Mouse (Mus musculus): Measurements from ENCODE around the gene Rmnd5b. TPM values are rescaled to one million over a fixed set of nuclear protein-coding genes. Genes with fewer than 3 reads are reported as not detected.

Gene Rmnd5b
- total RNA-seq, 2 experiments from 2014 or later, result 58.0 to 58.9 TPM

DNA sequence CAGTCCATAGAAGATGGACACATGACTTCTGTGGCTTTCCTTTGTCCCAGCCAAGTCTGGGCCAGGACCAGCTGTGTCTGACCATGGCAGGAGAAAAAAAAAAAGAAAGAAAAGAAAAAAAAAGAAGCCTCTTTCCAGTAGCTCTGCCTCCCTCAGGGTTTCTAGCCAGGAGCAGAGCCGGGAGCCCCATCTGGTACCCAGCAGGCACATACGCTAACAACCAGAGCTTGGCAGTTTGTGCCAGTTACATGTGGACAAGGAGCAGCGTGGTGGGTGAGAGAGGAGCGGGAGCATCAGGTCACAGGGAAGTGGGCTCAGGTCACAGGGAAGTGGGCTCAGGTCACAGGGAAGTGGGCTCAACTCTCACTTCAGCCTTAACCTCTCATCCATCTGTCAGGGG is 59.2 kb downstream of the Rmnd5b start:
- intact Hi-C loops (cut with DNase I), result no loop called here
- no peak for DNase-seq (ENCODE audit: low spot score in 2 of 2)

Other genes starting within 250 kb of the Rmnd5b start
- 1 to 10 TPM; 6.7 to 9.4 TPM for gene Phykpl, start 51.1 kb downstream of the Rmnd5b start, total RNA-seq (2021)
- 100 to 1,000 TPM; 121 to 126 TPM for gene Hnrnpab, start 29.0 kb downstream of the Rmnd5b start, total RNA-seq (2021)
- gene Nhp2, start 16.2 kb downstream of the Rmnd5b start, total RNA-seq (2021), result 10 to 100 TPM; 44.7 to 52.4 TPM
- gene N4bp3, start 14.9 kb upstream of the Rmnd5b start, total RNA-seq (2021), result 10 to 100 TPM; 11.8 to 15.0 TPM
- gene D930048N14Rik, start 15.1 kb upstream of the Rmnd5b start, total RNA-seq (2021), result 1 to 10 TPM in 1 of 2 experiments, under 1 TPM in 1; 0.81 to 1.6 TPM
- 10 to 100 TPM; 32.2 to 33.8 TPM for gene 0610009B22Rik, start 53.0 kb upstream of the Rmnd5b start, total RNA-seq (2021)
- gene Sec24a, start 127.7 kb upstream of the Rmnd5b start, total RNA-seq (2021), result 10 to 100 TPM; 16.7 to 19.4 TPM
- 10 to 100 TPM; 63.1 to 65.0 TPM for gene Sar1b, start 127.8 kb upstream of the Rmnd5b start, total RNA-seq (2021)
- 10 to 100 TPM; 34.0 to 39.7 TPM for gene Jade2, start 221.8 kb upstream of the Rmnd5b start, total RNA-seq (2021)

Data from left cerebral cortex, postnatal 36 days (tissue).